Mouse (Mus musculus): Measurements from ENCODE around the gene Arhgap27.

- TF ChIP-seq CTCF (IDR thresholded peaks at IDR 0.05; ENCODE audit: borderline replicate concordance, insufficient read depth, low read depth, low read length) (no peak), POLR2A (IDR thresholded peaks at IDR 0.05; ENCODE audit: borderline replicate concordance, insufficient read depth, low read length) (no peak)
Measured at GRCm38 (mm10) chr11:103352239-103352814, 11.2 kb downstream of the Arhgap27 start.

Data from cerebellum, adult 2 months (tissue).